Mouse (Mus musculus): ENCODE results near the gene Mup12. TPM values are rescaled to one million over a fixed set of nuclear protein-coding genes. Genes with fewer than 3 reads are reported as not detected.

Mup12 gene
- not detected for polyA plus RNA-seq (2015; fragmentation: Illumina TruSeq; extraction: RNeasy Lipid Tissue Mini Kit (QIAGEN cat#74804); ENCODE audit: low read depth, low replicate concordance)

DNA sequence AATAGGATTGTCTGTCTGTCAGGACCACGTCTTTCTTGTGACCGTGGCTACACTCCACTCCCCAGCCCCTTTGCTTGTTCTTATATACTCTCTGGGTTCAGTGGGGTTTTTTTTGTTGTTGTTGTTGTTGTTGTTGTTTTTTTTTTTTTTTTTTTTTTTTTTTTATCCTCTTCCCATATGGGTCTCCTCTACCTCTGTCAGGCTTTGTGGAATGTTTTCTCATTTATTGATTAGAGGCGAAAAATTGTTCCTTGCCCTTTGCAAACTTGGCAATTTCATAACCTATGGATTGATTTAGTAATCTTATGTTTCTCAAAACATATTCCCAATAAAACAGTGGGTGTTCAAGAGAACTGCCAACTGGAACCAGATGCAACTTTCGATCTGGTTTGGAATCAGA lies at the start of gene Mup12:
Gene Mup12 (minus strand): TSS at position 101 of the 400 bp plus-strand sequence.

Other genes with a start within 250 kb of the Mup12 start
- not detected for gene Mup1, start 239.4 kb downstream of the Mup12 start, polyA plus RNA-seq (2015; fragmentation: Illumina TruSeq; extraction: RNeasy Lipid Tissue Mini Kit (QIAGEN cat#74804); ENCODE audit: low read depth, low replicate concordance)
- gene Mup10, start 159.1 kb downstream of the Mup12 start, polyA plus RNA-seq (2015; fragmentation: Illumina TruSeq; extraction: RNeasy Lipid Tissue Mini Kit (QIAGEN cat#74804); ENCODE audit: low read depth, low replicate concordance): not detected
- 1.1 TPM for gene Mup11, start 78.9 kb downstream of the Mup12 start, polyA plus RNA-seq (2015; fragmentation: Illumina TruSeq; extraction: RNeasy Lipid Tissue Mini Kit (QIAGEN cat#74804); ENCODE audit: low read depth, low replicate concordance)
- gene Mup22, start 80.1 kb upstream of the Mup12 start, polyA plus RNA-seq (2015; fragmentation: Illumina TruSeq; extraction: RNeasy Lipid Tissue Mini Kit (QIAGEN cat#74804); ENCODE audit: low read depth, low replicate concordance): 2.6 TPM

Data from brain, adult 10 weeks (tissue).